Mouse (Mus musculus): Measurements from ENCODE around the gene Cstf3.

Cstf3 gene

DNA sequence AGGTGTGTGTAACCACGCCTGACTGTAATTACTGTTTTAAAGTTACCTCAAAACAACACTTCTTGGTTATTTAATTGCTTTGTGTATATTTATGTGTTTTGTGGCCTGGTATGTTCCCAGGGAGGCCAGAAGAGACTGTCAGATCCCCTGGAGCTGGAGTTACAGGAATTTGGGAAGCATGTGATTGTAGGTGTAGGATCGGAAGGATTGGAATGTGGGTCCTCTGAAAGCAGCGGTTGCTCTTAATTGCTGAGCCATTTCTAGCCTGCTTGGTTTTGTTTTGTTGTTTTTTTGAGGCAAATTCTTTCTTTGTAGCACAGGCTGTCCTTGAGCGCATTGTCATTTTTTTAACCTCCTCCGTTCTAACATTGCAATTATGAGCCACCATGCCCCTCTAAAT is 14.4 kb downstream of the Cstf3 start:
- no peak for DNase-seq

DNA sequence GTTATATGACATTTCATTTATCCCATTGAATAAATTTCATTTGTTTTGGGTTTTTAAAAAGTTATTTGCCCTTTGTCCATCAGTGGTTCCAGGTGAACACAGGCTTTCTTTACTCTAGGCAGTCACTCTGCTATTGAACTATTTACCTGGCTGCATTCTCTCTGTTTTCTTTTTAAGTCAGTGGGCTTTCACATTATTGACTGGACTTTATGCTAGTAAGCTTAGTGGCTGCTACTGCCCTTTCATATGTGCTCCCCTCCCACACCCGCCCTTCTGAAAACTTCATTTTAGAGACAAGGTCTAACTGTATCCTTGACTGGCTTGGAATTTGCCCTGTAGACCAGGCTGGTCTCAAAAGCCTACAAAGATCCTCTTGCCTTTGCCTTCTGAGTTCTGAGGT is 15.2 kb downstream of the Cstf3 start:
- no peak for DNase-seq

DNA sequence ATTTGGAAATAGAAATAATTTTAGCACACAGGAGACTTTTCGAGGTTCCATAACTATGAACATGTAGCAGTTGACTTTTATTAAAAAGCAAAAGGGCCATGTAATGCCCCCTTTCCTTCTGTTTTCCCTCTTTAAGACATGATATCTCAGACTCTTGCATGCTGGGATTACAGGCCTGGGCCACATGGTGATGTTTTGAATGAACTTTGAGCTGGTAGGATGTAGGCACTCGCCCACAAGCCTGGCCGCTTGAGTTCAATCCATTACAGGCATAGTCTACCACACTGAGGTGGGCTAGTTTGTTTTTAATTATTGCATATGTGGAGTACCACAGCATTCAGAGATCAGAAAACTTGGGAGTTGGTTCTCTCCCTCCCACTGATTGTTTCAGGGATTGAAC is 24.5 kb downstream of the Cstf3 start:
- DNase-seq = no peak

DNA sequence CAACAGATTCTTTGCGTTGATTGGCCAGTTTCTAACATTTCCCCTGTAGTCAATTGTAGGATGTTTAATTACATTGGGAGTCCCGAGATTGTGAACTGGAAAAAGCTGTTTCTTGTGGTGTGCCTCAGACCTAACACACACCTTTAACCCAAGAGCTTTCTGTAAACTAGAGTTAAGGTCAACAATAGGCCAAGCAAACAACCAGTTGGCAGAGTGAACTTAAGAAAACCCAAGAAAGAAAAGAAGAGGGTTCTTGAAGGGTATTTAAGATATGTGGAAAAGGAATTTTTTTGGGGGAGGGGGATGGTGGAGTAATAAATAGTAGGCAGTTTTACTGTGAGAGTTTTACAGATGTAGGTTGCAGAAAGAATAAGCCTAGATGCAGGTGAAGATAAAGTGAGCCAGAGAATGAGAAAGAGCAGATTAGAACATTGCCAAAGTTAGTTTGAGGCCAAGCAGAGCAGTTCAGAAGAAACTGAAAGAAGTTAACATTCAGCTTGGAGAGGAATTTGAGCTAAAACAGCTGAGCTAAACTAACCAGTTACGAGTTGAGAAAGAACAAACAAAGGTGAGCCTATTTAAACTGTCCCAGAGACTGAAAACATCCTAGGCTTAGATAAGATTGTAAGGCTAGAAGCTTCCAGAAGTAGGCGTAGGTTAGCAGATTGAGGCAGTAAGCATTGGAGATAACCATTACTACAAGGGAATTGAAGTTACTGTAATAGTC is 25.8 kb downstream of the Cstf3 start:
- DNase-seq = no peak

DNA sequence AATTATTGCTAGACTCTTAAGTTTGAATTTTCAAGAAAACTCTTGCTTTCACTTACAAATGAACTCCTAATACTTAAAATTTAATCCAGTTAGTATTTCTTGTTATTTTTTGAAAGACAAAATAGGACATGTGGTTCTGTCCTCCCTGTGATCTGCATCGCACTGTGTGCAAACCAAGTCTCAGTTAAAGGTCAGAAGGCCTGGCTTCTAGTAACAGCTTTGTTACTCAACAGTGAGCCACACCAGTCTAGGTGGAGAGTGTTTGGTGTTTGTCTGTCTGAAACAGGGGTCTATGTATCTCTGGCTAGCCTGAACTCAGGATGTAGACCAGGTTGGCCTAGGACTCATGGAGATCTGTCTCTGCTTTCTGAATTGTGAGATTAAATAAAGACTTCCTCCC is 68.3 kb downstream of the Cstf3 start:
- no peak for DNase-seq

DNA sequence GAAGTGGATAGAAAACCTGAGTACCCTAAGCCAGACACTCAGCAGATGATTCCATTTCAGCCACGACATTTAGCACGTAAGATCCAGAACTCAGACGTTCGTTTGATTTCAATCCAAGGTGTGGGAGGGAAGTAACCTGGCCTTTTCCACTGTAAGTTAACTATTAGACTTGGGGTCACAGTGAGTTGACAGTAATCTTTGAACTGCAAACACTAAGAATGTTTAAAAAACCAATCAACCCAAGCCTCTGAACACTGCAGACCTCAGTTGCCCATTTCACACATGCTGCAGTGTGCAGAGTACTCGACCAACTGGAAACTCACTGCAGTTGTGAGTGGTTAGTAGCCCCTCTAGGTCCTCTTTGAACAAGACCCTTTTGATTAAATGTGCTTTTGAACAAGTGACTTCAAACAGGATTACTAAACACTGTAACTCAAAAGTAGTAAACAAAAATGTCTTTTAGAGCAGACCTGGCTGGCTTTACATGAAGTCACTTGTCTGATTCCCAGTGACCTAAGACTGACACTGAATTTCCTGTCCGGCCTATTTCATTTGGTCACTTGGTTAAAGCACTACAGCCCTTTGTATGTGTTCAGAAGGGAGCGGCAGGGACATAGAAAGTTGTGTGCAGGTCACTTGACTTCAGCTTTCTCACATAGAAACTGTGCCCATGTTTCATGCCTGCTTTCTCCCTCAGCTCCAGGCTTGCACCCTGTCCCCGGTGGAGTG is 73.2 kb downstream of the Cstf3 start:
- no peak for DNase-seq

DNA sequence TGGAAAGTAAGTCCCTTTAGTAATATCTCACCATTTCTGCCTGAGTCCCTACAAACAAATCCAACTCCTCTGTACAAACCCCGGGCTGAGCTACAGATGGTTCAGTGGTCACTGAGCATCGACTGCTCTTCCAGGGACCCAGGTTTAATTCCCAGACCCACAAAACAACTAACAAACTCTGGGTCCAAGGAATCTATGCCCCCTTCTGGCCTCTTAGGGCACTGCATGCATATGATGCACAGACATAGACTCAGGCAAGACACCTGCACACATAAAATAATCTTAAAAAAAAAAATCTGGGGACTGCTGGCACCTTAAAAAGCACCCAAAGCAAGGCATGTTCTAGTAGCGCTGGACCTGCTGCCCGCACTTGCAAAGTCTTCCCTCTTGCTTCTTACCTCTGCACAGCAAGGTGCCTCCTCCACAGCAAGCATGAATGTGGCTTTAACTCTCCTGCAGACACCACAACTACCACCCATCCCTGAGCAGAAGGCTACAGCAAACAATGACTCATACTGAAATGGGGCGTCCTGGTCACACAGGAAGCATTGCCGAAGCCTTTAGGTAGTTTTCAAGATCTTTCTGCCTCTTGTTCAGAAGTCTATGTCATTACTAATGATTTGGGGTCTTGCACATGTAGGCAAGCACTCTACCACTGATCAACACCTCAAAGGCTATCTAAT is 78.9 kb downstream of the Cstf3 start:
- DNase-seq = no peak

DNA sequence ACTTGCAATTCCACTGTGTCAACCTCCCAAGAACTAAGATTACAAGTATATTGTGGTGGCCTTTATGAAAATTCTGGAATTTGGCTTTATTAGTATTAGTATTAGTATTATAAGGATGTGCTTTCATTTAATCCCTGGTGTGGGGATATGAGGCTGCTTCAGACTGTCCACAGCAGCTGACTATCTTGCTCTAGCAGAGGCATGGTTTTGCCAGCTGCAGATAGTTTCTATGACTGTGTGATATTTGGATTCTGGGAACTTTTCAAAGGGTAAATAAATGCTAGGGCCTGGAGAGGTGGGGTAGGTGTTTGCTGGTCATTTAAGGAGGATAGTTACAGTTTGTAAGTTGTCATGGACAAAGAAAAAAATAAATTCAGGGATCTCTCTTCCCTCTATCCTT is 81.4 kb downstream of the Cstf3 start:
- DNase-seq = no peak

DNA sequence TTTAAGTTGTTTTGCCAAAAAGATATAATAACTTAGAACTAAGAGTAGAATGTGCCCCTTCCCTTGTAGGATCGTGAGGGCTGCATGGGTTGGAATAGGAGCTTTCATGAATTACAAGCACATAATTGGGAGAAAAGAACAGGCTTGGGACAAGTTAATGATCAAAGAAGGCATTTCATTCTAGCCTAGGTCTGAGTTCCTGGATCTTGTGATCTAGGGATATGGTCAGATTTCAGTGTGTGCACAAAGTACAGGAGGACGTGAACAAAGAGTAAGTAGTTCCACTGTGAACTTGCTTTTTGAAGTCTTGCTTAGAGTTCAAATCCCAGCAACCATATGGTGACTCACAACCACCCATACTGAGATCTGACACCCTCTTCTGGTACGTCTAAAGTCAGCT is 87.0 kb downstream of the Cstf3 start:
- DNase-seq = no peak

DNA sequence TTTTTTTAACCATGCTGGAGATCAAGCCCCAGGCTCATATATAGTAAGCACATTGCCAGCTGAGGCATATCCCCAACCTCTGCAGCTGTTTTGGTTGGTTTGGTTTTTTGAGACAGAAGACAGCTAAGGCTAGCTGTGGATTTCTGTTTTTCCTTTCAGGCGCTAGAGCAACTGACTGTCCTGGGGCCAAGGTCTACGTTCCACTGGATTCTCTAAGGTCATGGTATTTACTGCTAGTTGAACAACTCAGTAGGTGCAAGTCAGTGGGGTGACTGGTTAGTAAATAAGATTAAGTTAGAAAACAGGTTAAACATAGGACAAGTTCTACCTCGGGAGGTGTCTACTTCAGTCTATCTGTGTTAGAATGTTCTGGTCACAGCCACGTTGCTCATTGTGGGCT is 94.4 kb downstream of the Cstf3 start:
- no peak for DNase-seq

DNA sequence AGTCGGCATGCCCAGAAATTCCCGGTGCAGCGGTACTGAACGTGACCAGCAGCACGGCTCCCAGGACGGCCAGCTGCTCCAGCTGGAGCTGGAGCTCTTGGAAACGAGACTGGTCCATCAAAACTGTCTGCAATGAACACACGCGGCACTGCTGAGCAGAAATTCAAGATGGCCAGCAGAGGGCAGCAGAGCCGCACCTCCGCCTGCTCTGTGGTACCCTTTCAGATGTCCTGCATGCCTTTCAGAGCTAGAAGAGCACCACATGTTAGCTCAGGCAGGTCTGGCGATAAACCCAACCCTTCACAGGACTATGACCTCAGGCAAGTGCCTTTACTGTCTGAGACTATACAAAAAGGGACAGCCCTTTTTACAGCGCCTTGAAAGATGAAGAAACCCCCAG is 95.1 kb downstream of the Cstf3 start:
- peak; percentile 93 for DNase-seq

DNA sequence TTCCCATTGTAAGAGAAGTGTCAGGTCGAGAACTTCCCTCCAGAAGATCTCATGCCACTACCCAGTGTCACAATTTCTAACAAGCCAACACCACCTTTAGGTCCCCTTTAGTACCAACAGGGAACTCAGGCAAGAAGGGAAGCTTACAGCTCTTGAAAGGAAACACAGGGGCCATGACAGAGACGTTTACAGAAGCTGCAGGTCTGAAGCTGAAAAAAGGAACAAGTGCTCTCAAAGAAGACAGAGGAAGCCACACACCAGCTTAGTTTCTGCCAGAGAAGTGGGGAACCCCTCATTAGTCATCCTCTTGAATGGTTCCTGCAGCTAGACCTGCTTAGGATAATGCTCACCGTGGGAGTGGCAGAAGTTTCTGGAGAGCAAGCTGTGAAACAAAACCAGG is 96.9 kb downstream of the Cstf3 start:
- DNase-seq = no peak

DNA sequence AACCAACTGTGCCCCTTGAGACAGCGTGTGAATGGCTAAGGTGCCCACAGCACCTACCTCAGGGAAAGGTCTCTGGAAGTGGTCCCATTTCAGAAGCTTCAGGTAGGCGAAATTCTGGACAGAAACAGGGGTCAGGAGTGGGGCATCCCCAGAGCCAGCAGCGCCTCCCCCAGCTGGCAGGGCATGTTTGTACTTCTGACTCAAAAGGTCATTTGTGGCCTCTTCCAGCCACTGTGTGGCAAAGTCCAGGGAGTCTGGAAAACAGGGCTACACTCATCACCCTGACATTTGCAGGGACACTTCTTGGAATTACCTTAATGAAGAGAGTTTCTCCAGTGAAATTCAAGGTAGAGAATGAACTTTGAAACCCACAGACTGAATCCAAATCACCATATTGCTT is 98.0 kb downstream of the Cstf3 start:
- DNase-seq = no peak

DNA sequence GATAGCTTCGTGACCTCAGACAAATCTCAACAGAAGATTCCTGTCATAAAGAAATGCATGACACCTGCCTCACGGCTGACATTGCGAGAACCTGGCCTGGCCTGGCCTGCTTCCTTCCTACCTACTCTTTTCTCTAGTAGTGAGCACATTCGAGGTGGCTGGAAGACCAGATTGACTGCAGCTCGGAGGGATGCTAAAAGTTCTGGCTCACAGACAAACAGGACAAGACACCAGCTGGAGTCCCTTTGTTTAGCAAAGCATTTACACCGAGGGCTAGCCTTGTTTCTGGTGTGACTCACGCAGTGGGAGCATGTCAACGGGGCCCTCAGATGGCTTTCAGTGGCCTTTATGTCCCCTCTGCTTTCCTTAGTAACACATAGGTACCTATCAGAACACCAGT is 98.4 kb downstream of the Cstf3 start:
- DNase-seq = no peak

DNA sequence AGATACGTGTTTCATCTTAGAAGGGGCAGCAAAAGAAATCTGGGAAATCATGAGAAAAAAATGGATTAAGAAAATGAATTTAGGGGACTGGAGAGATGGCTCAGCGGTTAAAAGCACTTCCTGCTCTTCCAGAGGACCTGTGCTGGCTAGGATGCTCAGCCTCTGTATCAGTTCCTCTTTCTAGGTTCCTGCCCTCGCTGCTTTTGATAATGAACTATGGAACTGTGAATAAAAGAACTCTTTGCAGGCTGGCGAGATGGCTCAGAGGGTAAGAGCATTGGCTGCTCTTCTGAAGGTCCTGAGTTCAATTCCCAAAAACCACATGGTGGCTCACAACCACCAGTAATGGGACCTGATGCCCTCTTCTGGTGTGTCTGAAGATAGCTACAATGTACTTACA is 100.4 kb downstream of the Cstf3 start:
- DNase-seq = no peak

DNA sequence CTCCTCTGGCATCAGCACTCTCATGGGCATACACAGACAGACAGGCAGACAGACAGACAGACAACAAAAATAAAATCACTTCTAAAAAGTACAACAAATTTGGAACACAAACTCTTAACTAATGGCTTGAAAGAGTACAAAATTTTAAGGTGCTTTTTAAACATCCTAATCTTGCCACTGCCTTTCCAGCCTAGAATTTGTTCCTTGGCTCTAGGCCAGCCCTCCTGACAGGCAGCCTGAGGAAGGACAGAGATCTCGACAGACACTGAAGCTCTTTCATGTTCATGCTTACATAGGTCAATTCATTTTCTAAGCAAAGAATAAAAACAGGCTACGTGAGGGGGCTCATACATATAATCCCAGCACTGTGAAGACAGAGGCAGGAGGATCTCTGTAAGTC is 102.2 kb downstream of the Cstf3 start:
- DNase-seq = peak; percentile 64

DNA sequence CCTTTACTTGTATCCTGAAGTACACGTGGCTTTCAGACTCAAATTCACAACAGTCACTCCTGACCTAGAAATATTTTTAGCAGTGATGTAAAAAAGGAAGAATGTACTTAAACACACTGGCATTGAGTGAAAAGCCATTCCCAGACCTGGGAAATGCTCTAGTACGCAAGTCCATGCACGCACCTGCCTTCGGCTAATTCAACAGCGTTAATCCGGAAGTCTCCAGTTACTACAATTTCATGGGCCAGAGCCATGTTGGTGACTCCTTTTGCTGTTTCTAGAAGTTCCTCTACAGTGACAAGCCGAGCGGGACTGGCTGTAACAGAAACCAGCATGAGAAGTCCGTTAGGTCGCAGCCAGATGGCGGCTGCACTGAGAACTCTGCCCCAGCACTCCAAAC is 109.3 kb downstream of the Cstf3 start:
- DNase-seq = no peak

DNA sequence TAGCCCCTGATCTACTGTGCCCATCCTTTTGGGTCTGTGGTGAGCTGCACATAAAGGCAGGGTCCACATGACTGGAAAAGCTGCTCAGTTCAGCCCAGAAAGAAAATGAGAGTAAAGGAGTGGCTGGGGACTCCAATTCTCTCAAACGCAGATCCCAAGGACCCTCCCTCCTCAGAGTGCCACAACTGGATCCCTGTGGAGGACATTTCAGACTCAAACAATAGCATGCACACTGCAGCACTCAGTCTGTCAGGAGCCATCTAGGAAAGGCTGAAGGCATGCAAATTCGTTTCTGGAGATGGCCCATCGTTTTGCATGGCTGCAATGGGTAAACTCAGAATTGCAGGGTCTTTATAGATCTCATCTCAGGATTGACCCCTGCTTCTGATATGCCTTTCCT is 112.8 kb downstream of the Cstf3 start:
- no peak for DNase-seq

DNA sequence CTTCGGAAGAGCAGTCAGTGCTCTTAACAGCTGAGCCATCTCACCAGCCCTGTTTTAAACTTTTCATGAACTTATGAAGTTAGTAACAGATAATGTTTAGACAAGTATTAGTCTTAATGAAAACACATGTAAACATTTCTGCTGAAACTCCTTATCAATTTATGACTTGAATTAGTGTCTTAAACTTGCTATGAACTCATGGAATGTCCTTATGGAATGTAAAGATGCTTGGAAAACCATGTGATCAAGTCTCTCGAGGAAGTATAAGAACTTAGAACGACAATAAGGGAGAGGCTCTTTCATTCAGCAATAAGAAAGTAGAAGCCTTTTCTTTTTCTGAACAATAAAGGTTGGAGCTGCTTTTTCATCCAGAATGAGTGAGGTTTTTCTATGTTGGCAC is 114.0 kb downstream of the Cstf3 start:
- DNase-seq = no peak

DNA sequence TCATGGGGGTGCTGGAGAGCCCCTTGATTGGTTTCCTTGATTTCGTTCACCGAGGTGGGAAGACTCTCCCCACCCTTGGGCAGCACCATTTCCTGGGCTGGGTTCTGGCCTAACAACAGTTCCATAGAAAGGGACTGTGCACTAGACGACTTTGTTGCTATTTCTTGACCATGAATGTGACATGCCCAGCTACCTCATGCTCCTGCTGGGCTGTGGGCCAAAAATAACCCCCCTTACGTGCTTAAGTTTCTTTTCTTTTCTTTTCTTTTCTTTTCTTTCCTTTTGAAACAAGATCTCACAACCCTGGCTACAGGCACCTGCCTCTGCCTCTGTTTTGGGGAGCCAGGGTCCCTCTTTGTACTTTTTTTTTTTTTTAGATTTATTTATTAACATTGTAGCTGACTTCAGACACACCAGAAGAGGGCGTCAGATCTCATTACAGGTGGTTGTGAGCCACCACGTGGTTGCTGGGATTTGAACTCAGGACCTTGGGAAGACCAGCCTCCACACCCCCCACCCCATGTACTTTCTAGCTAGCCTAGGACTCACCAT is 119.5 kb downstream of the Cstf3 start:
- no peak for DNase-seq

DNA sequence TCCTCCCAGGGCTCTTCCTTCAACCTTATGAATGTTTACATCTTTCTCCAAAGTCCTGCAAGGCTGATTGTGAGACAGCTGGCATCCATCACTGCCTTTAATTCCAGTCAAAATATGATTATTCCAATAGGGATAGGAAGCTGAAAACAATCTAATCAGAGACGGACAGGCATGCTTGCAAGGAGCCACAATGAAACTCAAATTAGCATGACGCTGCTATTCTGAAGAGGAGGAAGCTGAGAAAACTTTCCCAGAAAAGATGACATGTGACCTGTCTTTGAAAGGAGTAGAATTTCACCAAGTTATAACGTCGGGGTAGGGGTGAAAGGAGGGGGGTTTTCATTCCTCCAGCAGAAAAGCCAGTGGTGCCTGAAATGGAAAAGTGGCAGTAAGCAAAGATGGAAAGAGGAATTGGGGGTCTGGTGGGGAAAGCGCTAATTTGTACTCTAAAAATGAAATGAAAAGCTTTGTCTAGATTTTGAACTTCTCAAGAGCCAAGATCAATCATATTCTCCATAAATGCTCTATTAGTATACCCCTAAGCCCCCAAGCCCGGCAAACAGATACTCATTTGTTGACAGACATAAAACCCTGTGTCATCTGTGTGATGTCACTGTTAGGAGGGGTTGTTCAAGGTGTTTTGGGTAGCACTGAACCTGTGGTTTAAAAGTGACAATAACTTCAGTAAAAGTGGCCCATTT is 120.5 kb downstream of the Cstf3 start:
- no peak for DNase-seq

DNA sequence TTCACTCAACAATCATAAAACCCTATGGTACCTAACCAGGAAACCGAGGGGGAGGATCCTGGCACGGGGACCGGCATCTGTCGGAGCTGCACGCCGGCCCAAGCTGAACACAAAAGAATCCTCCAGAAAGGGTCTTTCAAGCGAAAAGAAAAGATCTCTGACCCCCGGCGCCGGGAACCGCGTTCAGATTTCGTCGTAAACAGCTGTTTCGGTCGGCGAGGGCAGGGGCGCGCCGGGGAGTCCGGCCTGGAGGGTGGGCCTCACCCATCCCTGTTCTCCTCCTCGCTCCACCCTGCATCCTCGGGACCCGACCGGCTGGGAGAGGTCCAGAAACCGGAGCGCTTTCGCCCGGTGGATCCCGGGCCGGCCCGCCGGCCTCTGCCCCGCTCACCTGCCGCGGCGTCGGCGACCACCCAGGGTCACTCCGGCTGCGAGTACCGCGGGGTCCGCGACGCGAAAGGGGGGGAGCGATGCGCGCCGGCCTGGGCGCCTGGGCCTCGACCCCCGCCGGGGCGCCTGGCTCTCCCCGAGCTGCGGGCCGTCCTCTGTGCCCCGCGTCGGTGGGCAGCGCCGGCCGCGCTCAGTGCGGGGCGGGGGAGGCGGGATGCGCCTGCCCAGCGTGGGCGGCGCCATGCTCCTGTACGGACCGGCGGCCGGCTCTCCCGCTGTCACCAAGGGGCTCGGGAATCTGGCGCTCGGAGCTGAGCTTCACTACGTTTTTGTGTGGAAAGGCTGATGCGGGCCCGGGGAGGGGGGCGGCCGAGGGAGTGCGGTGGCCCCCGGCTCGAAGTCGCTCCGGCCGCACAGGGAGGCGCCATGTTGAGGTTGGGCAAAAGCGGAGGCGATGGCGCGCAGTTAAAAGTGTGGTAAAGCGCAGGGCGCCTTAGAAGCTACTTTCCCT is 121.5 kb downstream of the Cstf3 start, which contains the start of gene Tcp11l1:
Tcp11l1 (minus strand) TSS at position 585 of the 901 bp plus-strand sequence.
- DNase-seq = peak; percentile 96
